In the genomic region with DNA sequence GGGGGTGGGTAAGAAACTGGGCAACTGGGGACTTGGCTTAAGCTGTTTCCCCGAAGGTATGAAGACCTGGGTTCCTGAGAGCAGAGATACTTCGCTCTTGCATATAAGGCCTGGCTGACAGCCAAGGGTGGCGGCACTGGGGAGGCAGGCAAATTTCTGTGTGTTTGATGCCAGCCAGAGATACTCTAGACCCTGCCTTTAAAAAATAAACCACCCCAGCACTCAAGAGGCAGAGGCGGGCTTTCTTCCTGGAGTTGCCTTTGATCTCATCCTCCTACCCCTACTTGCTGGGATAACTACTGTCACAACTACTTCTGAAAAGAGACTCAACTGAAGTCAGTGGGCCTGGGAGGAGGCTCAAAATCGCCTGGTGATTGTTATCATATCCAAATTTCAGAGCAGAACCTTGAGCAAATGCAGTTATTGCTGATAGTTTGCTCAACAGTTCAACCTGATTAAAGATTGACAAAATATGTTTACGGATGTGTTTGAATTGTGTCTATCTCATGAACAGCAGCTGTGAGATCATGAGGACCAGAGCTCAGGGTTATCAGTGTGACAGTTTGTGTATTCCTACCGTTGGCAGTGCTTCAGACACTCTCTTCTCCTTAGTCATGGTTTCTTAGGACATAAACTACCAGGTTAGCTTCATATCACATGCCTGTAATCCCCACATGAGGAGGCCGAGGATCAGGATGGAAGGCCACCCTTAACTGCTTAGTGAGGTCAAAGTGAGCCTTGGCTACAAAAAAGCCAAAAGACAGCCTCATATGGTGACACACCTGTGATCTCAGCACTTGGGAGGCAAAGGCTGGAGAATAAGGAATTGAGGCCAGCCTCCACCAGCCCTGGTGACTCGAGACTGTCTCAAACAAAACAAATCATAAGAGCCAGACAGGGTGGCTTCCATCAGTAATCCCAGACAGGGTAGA, we compare ENCODE assay signal across 7 mouse cellular contexts. TPM values are rescaled to one million over a fixed set of nuclear protein-coding genes. Genes with fewer than 3 reads are reported as not detected.
DNase-seq lines count a peak whose midpoint lies in the region; ATAC-seq and TF ChIP-seq lines count a peak whose summit lies in the region.

No protein-coding gene starts in this region.

- WGBS in limb, embryonic 12.5 days = 62% methylated on average over 9 of the region's 9 CpGs
- 68% methylated on average over 9 of the region's 9 CpGs for WGBS in midbrain, postnatal 0 days

- H3K36me3 ChIP-seq in limb, embryonic 12.5 days = no peaks in the 10 kb centered on the region
- H3K36me3 ChIP-seq in midbrain, postnatal 0 days (ENCODE audit: insufficient read depth, low read length) = no peaks in the 10 kb centered on the region

- no peak overlapping the region for H3K27ac ChIP-seq in limb, embryonic 12.5 days
- H3K27ac ChIP-seq in midbrain, postnatal 0 days (ENCODE audit: low read depth, low read length) = peak overlapping the region; percentile 76; the same call in 1 of the 2 replicates

- no peaks in the 10 kb centered on the region for H3K27me3 ChIP-seq in limb, embryonic 12.5 days
- H3K27me3 ChIP-seq in midbrain, postnatal 0 days (ENCODE audit: insufficient read depth, low read length) = no peaks in the 10 kb centered on the region

- peak overlapping the region; percentile 87 for H3K4me2 ChIP-seq in limb, embryonic 12.5 days
- peak overlapping the region; percentile 70 for H3K4me2 ChIP-seq in midbrain, postnatal 0 days (ENCODE audit: low read depth, low read length, poor library complexity, severe bottlenecking)

- H3K4me3 ChIP-seq in limb, embryonic 12.5 days (replicated peaks) = peak overlapping the region; percentile 100; the same call in 1 of the 2 replicates
- peak overlapping the region; percentile 98 for H3K4me3 ChIP-seq in midbrain, postnatal 0 days (ENCODE audit: low read depth, low read length)

- H3K9ac ChIP-seq in limb, embryonic 12.5 days (replicated peaks) = peak overlapping the region; percentile 95
- peak overlapping the region; percentile 83 for H3K9ac ChIP-seq in midbrain, postnatal 0 days (replicated peaks; ENCODE audit: low read length, poor library complexity, severe bottlenecking)

- no peaks in the 10 kb centered on the region for H3K9me3 ChIP-seq in limb, embryonic 12.5 days
- no peaks in the 10 kb centered on the region for H3K9me3 ChIP-seq in midbrain, postnatal 0 days (ENCODE audit: low read length)

- peak; percentile 41 for DNase-seq in right cerebral cortex, postnatal 4 days
- no peak for DNase-seq in right cerebral cortex, adult 2 months (ENCODE audit: low spot score in 2 of 2)
- DNase-seq in cerebellum, postnatal 25 days = peak; percentile 38 to 67
- DNase-seq in heart, postnatal 4 days = peak; percentile 39
- peak; percentile 6 for DNase-seq in midbrain, postnatal 0 days (ENCODE audit: low spot score)
- DNase-seq in ovary, adult 18-20 months (ENCODE audit: low spot score) = no peak

- no peak for ATAC-seq in limb, embryonic 12.5 days (ENCODE audit: insufficient number of reproducible peaks, insufficient read depth, low FRiP score, low TSS enrichment, low read depth)
- ATAC-seq in midbrain, postnatal 0 days (ENCODE audit: low FRiP score) = no peak

- H3K4me1 ChIP-seq in limb, embryonic 12.5 days (replicated peaks) = peaks cover 36% of the 10 kb centered on the region
- peaks cover 17% of the 10 kb centered on the region for H3K4me1 ChIP-seq in midbrain, postnatal 0 days (ENCODE audit: insufficient read depth, low read length)

- TF ChIP-seq CTCF in midbrain, postnatal 0 days (IDR thresholded peaks at IDR 0.05) = no peak

RNA-seq across cellular contexts. Expression of gene D17Wsu92e, which starts 1.2 kb away (rescaled TPM):
- total RNA-seq in heart, postnatal 4 days (2021) = 100 to 1,000 TPM; 104 to 107 TPM
- 18.2 and 18.6 TPM in 2 replicates for polyA plus RNA-seq in limb, embryonic 12.5 days (2016; fragmentation: Nextera tagmentation; extraction: Ambion mirVana)
- 72.8 and 73.8 TPM in 2 replicates for total RNA-seq in midbrain, postnatal 0 days (2014; rRNA removed)
- polyA plus RNA-seq in midbrain, postnatal 0 days (2015; fragmentation: Nextera tagmentation; extraction: Ambion mirVana) = 8.3 and 8.7 TPM in 2 replicates

RNA-seq across cellular contexts. Expression of gene Snrpc, which starts 16.3 kb away (rescaled TPM):
- 100 to 1,000 TPM in 1 of 2 experiments, 10 to 100 TPM in 1; 94.2 to 102 TPM for total RNA-seq in heart, postnatal 4 days (2021)
- polyA plus RNA-seq in limb, embryonic 12.5 days (2016; fragmentation: Nextera tagmentation; extraction: Ambion mirVana) = 364 and 379 TPM in 2 replicates
- 112 and 140 TPM in 2 replicates for total RNA-seq in midbrain, postnatal 0 days (2014; rRNA removed)
- 210 and 216 TPM in 2 replicates for polyA plus RNA-seq in midbrain, postnatal 0 days (2015; fragmentation: Nextera tagmentation; extraction: Ambion mirVana)

RNA-seq across cellular contexts. Expression of gene Uhrf1bp1, which starts 34.6 kb away (rescaled TPM):
- 10 to 100 TPM; 20.7 to 21.9 TPM for total RNA-seq in heart, postnatal 4 days (2021)
- 9.3 and 10.3 TPM in 2 replicates for polyA plus RNA-seq in limb, embryonic 12.5 days (2016; fragmentation: Nextera tagmentation; extraction: Ambion mirVana)
- total RNA-seq in midbrain, postnatal 0 days (2014; rRNA removed) = 18.0 and 19.9 TPM in 2 replicates
- polyA plus RNA-seq in midbrain, postnatal 0 days (2015; fragmentation: Nextera tagmentation; extraction: Ambion mirVana) = 3.9 and 4.5 TPM in 2 replicates

Comparison
In these comparisons a context has a peak if more than half of its experiments do, and no peak if none do; other contexts are left out.
1. DNase-seq: peak in right cerebral cortex, postnatal 4 days (single experiment), cerebellum, postnatal 25 days (2 of 2), heart, postnatal 4 days (single experiment) and midbrain, postnatal 0 days (single experiment); none in right cerebral cortex, adult 2 months (0 of 2) and ovary, adult 18-20 months (single experiment).